Mouse (Mus musculus) C2C12 (cell line): ENCODE measurements at regions not wholly inside any gene's neighbourhood (a gene's known extent, or its start where the extent isn't known, plus 50 kb on each side); places are given as distances from the start of the nearest gene placed in this dataset.

Source experiments
- CEBPB ChIP-seq: IDR thresholded peaks from one replicate; pipeline ENCODE4 v1.6.1; 2011; ENCODE audit warnings: low read depth, mild to moderate bottlenecking, control low read depth, moderate library complexity
- CTCF ChIP-seq: IDR thresholded peaks from one replicate; pipeline ENCODE4 v1.5.1; 2011; ENCODE audit not compliant: control insufficient read depth, insufficient read depth, insufficient read length
- MYOD1 ChIP-seq: IDR thresholded peaks from one replicate; pipeline ENCODE4 v1.6.1; 2011; ENCODE audit warnings: low read depth; ENCODE audit not compliant: control insufficient read depth, insufficient read length

DNA sequence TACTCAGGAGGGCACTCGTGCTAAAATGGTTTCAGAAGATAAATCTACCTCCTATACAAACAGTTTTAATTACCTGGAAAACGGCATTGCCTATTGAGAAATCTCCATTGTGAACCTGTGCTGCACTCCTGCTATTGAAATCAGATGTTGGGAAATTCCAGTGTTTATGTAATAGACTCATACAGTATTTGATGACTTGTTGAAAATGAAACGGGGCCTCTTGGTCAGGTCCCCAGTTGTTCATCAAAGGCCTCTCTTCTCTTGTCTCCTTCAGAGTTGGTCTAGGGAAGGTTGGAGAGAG, 246.8 kb upstream of the Meis1 start:
- TF ChIP-seq CTCF, result no peak
- TF ChIP-seq MYOD1, result no peak
- no peak for TF ChIP-seq CEBPB
